Mouse (Mus musculus) CD4-positive, CD25-positive, alpha-beta regulatory T cell, adult 4 months (primary cell): ENCODE data around the gene Gm1113. TPM values are rescaled to one million over a fixed set of nuclear protein-coding genes. Genes with fewer than 3 reads are reported as not detected.

ENCODE experiments used
- ATAC-seq: one replicate; pipeline ENCODE4 v1.8.0; 2017
- polyA plus RNA-seq, 2 experiments: library from polyadenylated mRNA; unstranded; fragments of 100-300 nt; shearing (Covaris generic); gene quantifications; one replicate each; pipeline ENCODE4 v1.2.1; 2017

Gm1113 gene
- polyA plus RNA-seq, 2 experiments from 2014 or later: not detected

GRCm38 (mm10) chr9:35523941-35524411 is 5.9 kb upstream of the Gm1113 start:
- ATAC-seq: peak; percentile 88

- no peak for ATAC-seq
Measured at GRCm38 (mm10) chr9:35523541-35523940, 5.5 kb upstream of the Gm1113 start.

GRCm38 (mm10) chr9:35522821-35523515 is 4.9 kb upstream of the Gm1113 start:
- no peak for ATAC-seq

- ATAC-seq: no peak
Measured at GRCm38 (mm10) chr9:35522241-35522640, 4.2 kb upstream of the Gm1113 start.

GRCm38 (mm10) chr9:35520631-35521348 is 2.7 kb upstream of the Gm1113 start:
- ATAC-seq: no peak

- no peak for ATAC-seq
Measured at GRCm38 (mm10) chr9:35516711-35517110, 1.4 kb downstream of the Gm1113 start.

GRCm38 (mm10) chr9:35516182-35516581 is 1.9 kb downstream of the Gm1113 start:
- no peak for ATAC-seq

- ATAC-seq: no peak
Measured at GRCm38 (mm10) chr9:35513900-35514299, 4.2 kb downstream of the Gm1113 start.

GRCm38 (mm10) chr9:35508234-35508633 is 9.8 kb downstream of the Gm1113 start:
- ATAC-seq: no peak

- ATAC-seq: no peak
Measured at GRCm38 (mm10) chr9:35502361-35503000, 15.6 kb downstream of the Gm1113 start.

GRCm38 (mm10) chr9:35499946-35500345 is 18.1 kb downstream of the Gm1113 start:
- no peak for ATAC-seq

- ATAC-seq: peak; percentile 93
Measured at GRCm38 (mm10) chr9:35495471-35495870, 22.6 kb downstream of the Gm1113 start.

- ATAC-seq: no peak
Measured at GRCm38 (mm10) chr9:35494937-35495336, 23.1 kb downstream of the Gm1113 start.

GRCm38 (mm10) chr9:35493733-35494092 is 24.4 kb downstream of the Gm1113 start:
- no peak for ATAC-seq

- no peak for ATAC-seq
Measured at GRCm38 (mm10) chr9:35493033-35493732, 24.9 kb downstream of the Gm1113 start.

- no peak for ATAC-seq
Measured at GRCm38 (mm10) chr9:35491109-35491866, 26.8 kb downstream of the Gm1113 start.

GRCm38 (mm10) chr9:35488496-35488895 is 29.6 kb downstream of the Gm1113 start:
- ATAC-seq: no peak

GRCm38 (mm10) chr9:35486616-35487015 is 31.5 kb downstream of the Gm1113 start:
- ATAC-seq: no peak

GRCm38 (mm10) chr9:35483949-35484348 is 34.1 kb downstream of the Gm1113 start:
- no peak for ATAC-seq

GRCm38 (mm10) chr9:35482014-35482898 is 35.8 kb downstream of the Gm1113 start:
- ATAC-seq: no peak

- no peak for ATAC-seq
Measured at GRCm38 (mm10) chr9:35479456-35479855, 38.6 kb downstream of the Gm1113 start.
